Mouse (Mus musculus) liver, adult 2 months (tissue): Measurements from ENCODE around the gene Timm44.

Source experiments
- CTCF ChIP-seq: fragments of 200-500 bp; IDR thresholded peaks from 2 replicates; pipeline ENCODE4 v1.5.1; 2011; ENCODE audit warnings: low read depth, low read length, control low read depth
- POLR2A ChIP-seq: fragments of 200-500 bp; IDR thresholded peaks from 2 replicates; pipeline ENCODE4 v1.6.1; 2011; ENCODE audit warnings: low read length, control low read depth; ENCODE audit not compliant: insufficient read depth; ENCODE audit errors: extremely low read depth

- no peak for TF ChIP-seq CTCF
- TF ChIP-seq POLR2A, result peak; percentile 46; the same call in 1 of the 2 replicates
Observed at GRCm38 (mm10) chr8:4275275-4276110, at the start of gene Timm44.
